Comparison of ENCODE assay signal across 4 mouse cellular contexts in the genomic region with DNA sequence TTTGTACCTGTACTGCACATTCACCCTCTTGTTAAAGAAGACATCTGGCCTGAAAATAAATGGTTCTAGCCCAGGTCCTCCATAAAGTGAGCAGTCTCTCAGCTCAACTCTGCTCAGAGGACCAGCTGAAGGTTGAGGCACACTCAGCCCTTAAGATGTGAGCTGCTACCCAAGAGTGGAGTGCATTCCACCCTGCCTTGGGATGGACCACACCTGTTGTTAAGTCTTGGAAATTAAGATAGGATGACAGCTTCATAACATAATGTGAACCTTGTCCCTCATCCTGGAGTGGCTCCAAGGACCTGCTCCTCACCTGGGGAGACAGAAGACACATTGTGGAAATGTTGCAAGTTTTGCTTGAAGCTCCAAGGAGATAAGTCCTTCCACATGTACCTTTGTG.
DNase-seq lines count a peak whose midpoint lies in the region; ATAC-seq and TF ChIP-seq lines count a peak whose summit lies in the region.
"Not testable (repeated sequence)": the region's sequence is repeated elsewhere in the genome, so short reads cannot be mapped to it uniquely, and the experiment has no call there.

No protein-coding gene starts in this region.

- H3K36me3 ChIP-seq in intestine, embryonic 15.5 days; intestine, embryonic 16.5 days (ENCODE audit: control insufficient read depth, insufficient read depth, low read length); intestine, postnatal 0 days (ENCODE audit: control insufficient read depth, insufficient read depth): not testable (repeated sequence)

- not testable (repeated sequence) for H3K4me2 ChIP-seq in intestine, embryonic 15.5 days (replicated peaks); intestine, embryonic 16.5 days (ENCODE audit: low read depth, low read length); intestine, postnatal 0 days (replicated peaks; ENCODE audit: low read depth)

- not testable (repeated sequence) for H3K9ac ChIP-seq in intestine, embryonic 15.5 days; intestine, embryonic 16.5 days (ENCODE audit: low read depth, low read length); intestine, postnatal 0 days (ENCODE audit: low read depth, low read length)

- H3K27me3 ChIP-seq in intestine, embryonic 15.5 days (replicated peaks); intestine, embryonic 16.5 days (replicated peaks; ENCODE audit: control insufficient read depth, insufficient read depth, low read length); intestine, postnatal 0 days (replicated peaks; ENCODE audit: control insufficient read depth, insufficient read depth, low read length): not testable (repeated sequence)

- peak; percentile 25; the same call in 1 of the 2 replicates for ATAC-seq in intestine, embryonic 15.5 days
- peak; percentile 56; the same call in 1 of the 2 replicates for ATAC-seq in intestine, embryonic 16.5 days
- peak; percentile 67; the same call in 1 of the 2 replicates for ATAC-seq in intestine, postnatal 0 days

- H3K9me3 ChIP-seq in intestine, embryonic 15.5 days; intestine, embryonic 16.5 days (ENCODE audit: control insufficient read depth, low read length); intestine, postnatal 0 days (ENCODE audit: control insufficient read depth): not testable (repeated sequence)

- H3K27ac ChIP-seq in intestine, embryonic 15.5 days; intestine, embryonic 16.5 days (ENCODE audit: low read length); intestine, postnatal 0 days (ENCODE audit: low read depth, low read length): not testable (repeated sequence)

- H3K4me3 ChIP-seq in intestine, embryonic 15.5 days (replicated peaks); intestine, embryonic 16.5 days (ENCODE audit: low read length); intestine, postnatal 0 days (ENCODE audit: low read depth, low read length): not testable (repeated sequence)

- not testable (repeated sequence) for TF ChIP-seq CTCF in intestine, postnatal 0 days (IDR thresholded peaks at IDR 0.05; ENCODE audit: low read depth)

- not testable (repeated sequence) for H3K4me1 ChIP-seq in intestine, embryonic 15.5 days (replicated peaks); intestine, embryonic 16.5 days (ENCODE audit: control insufficient read depth, insufficient read depth, low read length); intestine, postnatal 0 days (replicated peaks; ENCODE audit: control insufficient read depth, insufficient read depth, low read length)

- DNase-seq in heart, adult 11 months, result peak; percentile 67
